Mouse (Mus musculus) hindbrain, embryonic 13.5 days (tissue): Measurements from ENCODE around the gene H2-T22. TPM values are rescaled to one million over a fixed set of nuclear protein-coding genes. Genes with fewer than 3 reads are reported as not detected.
"Not testable (repeated sequence)": the region's sequence is repeated elsewhere in the genome, so short reads cannot be mapped to it uniquely, and the experiment has no call there.

Experiments used
- ATAC-seq: fragments of 200-750 bp; cut with Nextera tagmentation; 2 replicates; pipeline ENCODE4 v1.8.0; 2017; ENCODE audit warnings: moderate TSS enrichment; ENCODE audit not compliant: low FRiP score
- H3K27ac ChIP-seq: fragments of 300-500 bp; sonication (generic); 2 replicates; pipeline ENCODE4 v1.5.1; 2015; ENCODE audit warnings: inconsistent platforms, mild to moderate bottlenecking, moderate library complexity
- H3K27me3 ChIP-seq: fragments of 300-500 bp; sonication (generic); 2 replicates; pipeline ENCODE4 v1.6.1; 2015; ENCODE audit warnings: mild to moderate bottlenecking, inconsistent platforms
- H3K36me3 ChIP-seq: fragments of 300-500 bp; sonication (generic); 2 replicates; pipeline ENCODE4 v1.6.1; 2015; ENCODE audit warnings: mild to moderate bottlenecking, inconsistent platforms
- H3K4me1 ChIP-seq: fragments of 300-500 bp; sonication (generic); replicated peaks from 2 replicates; pipeline ENCODE4 v1.6.1; 2015; ENCODE audit warnings: inconsistent platforms
- H3K4me2 ChIP-seq: fragments of 300-500 bp; sonication (generic); 2 replicates; pipeline ENCODE4 v1.6.1; 2015; ENCODE audit warnings: inconsistent platforms, mild to moderate bottlenecking, moderate library complexity
- H3K4me3 ChIP-seq: fragments of 300-500 bp; sonication (generic); 2 replicates; pipeline ENCODE4 v1.5.1; 2015; ENCODE audit warnings: mild to moderate bottlenecking, inconsistent platforms
- H3K9ac ChIP-seq: fragments of 300-500 bp; sonication (generic); 2 replicates; pipeline ENCODE4 v1.6.1; 2015; ENCODE audit warnings: mild to moderate bottlenecking, inconsistent platforms
- H3K9me3 ChIP-seq: fragments of 300-500 bp; sonication (generic); 2 replicates; pipeline ENCODE4 v1.6.1; 2016; ENCODE audit warnings: inconsistent platforms
- WGBS: fragments of 180-500 bp; shearing (Covaris S2); methylation state at CpG from one replicate; pipeline ENCODE4 v1.1.7; 2015; 5-methylcytosine and 5-hydroxymethylcytosine counted together
- polyA plus RNA-seq: library from polyadenylated mRNA; unstranded; fragments of >200 nt; fragmentation: Nextera tagmentation; extraction: Ambion mirVana; gene quantifications from 2 replicates; pipeline ENCODE4 v1.2.1, GENCODE M21; 2015

The H2-T22 gene
- polyA plus RNA-seq = 6.7 and 7.0 TPM in 2 replicates

GRCm38 (mm10) chr17:36042610-36043169, at the start of gene H2-T22, which contains the start of gene Gm6034:
H2-T22 (minus strand) TSS chr17:36042747.
Gm6034 (plus strand) TSS chr17:36042961.
- H3K36me3 ChIP-seq, H3K9me3 ChIP-seq, H3K27ac ChIP-seq: not testable (repeated sequence)
- Histone ChIP-seq H3K4me1 (peaks cover 11% of the 10 kb centered on the region; the same call in 1 of the 2 replicates), H3K4me3 (peak within 1 kb of the TSS; percentile 37), H3K9ac (peak within 1 kb of the TSS; percentile 68), H3K4me2 (peak within 1 kb of the TSS; percentile 68), H3K27me3 (peaks cover 15% of the 10 kb centered on the region)
- WGBS = 2% methylated on average over 12 of the region's 12 CpGs
- ATAC-seq = peak; percentile 94

GRCm38 (mm10) chr17:36091933-36092332, 49.4 kb upstream of the H2-T22 start:
- H3K4me2 ChIP-seq, H3K36me3 ChIP-seq, H3K4me3 ChIP-seq, H3K9ac ChIP-seq, H3K27me3 ChIP-seq, ATAC-seq, H3K27ac ChIP-seq, H3K4me1 ChIP-seq, H3K9me3 ChIP-seq: not testable (repeated sequence)
- no CpG with 5 or more reads among the region's 2 CpGs for WGBS

- not testable (repeated sequence) for H3K9ac ChIP-seq, H3K4me3 ChIP-seq, H3K9me3 ChIP-seq, H3K36me3 ChIP-seq, ATAC-seq, H3K4me2 ChIP-seq, H3K27ac ChIP-seq
- Histone ChIP-seq H3K4me1 (peaks cover 12% of the 10 kb centered on the region), H3K27me3 (peaks cover 32% of the 10 kb centered on the region)
- 80% methylated on average over 1 of the region's 1 CpGs for WGBS
Measured at GRCm38 (mm10) chr17:36085976-36086375, 43.4 kb upstream of the H2-T22 start.

- ATAC-seq = peak; percentile 72
- H3K4me3 ChIP-seq = peak overlapping the region; percentile 54
- no peaks in the 10 kb centered on the region for H3K9me3 ChIP-seq
- no peaks in the 10 kb centered on the region for H3K36me3 ChIP-seq
- peaks cover 12% of the 10 kb centered on the region for H3K4me1 ChIP-seq
- peak overlapping the region; percentile 94 for H3K4me2 ChIP-seq
- peak overlapping the region; percentile 74 for H3K9ac ChIP-seq
- no peak overlapping the region for H3K27ac ChIP-seq
- H3K27me3 ChIP-seq = peaks cover 32% of the 10 kb centered on the region
- under 1% methylated on average over 41 of the region's 42 CpGs for WGBS
Measured at GRCm38 (mm10) chr17:36083870-36084451, 41.4 kb upstream of the H2-T22 start.

GRCm38 (mm10) chr17:36083266-36083869, 40.8 kb upstream of the H2-T22 start:
- Histone ChIP-seq H3K36me3 (no peaks in the 10 kb centered on the region), H3K9ac (peak overlapping the region; percentile 74)
- WGBS = under 1% methylated on average over 46 of the region's 46 CpGs

GRCm38 (mm10) chr17:36082519-36083232, 40.1 kb upstream of the H2-T22 start:
- 27% methylated on average over 6 of the region's 6 CpGs for WGBS
- peak overlapping the region; percentile 74; the same call in 1 of the 2 replicates for H3K9ac ChIP-seq
- ATAC-seq = not testable (repeated sequence)

More at GRCm38 (mm10) chr17:36083266-36083869, 40.8 kb upstream of the H2-T22 start:
- Histone ChIP-seq H3K27ac (no peak overlapping the region), H3K9me3 (no peaks in the 10 kb centered on the region), H3K4me2 (peak overlapping the region; percentile 94), H3K4me1 (peaks cover 12% of the 10 kb centered on the region), H3K27me3 (peaks cover 32% of the 10 kb centered on the region), H3K4me3 (peak overlapping the region; percentile 54)
- peak; percentile 77 for ATAC-seq

GRCm38 (mm10) chr17:36081901-36082300, 39.4 kb upstream of the H2-T22 start:
- H3K27ac ChIP-seq, ATAC-seq, H3K4me2 ChIP-seq, H3K9me3 ChIP-seq, H3K4me3 ChIP-seq, H3K36me3 ChIP-seq, H3K9ac ChIP-seq: not testable (repeated sequence)
- Histone ChIP-seq H3K27me3 (peaks cover 32% of the 10 kb centered on the region), H3K4me1 (peaks cover 12% of the 10 kb centered on the region)

More at GRCm38 (mm10) chr17:36082519-36083232, 40.1 kb upstream of the H2-T22 start:
- Histone ChIP-seq H3K4me3 (peak overlapping the region; percentile 54), H3K4me2 (peak overlapping the region; percentile 94), H3K4me1 (peaks cover 12% of the 10 kb centered on the region), H3K27me3 (peaks cover 32% of the 10 kb centered on the region)
- H3K36me3 ChIP-seq, H3K27ac ChIP-seq, H3K9me3 ChIP-seq: not testable (repeated sequence)

- Histone ChIP-seq H3K9ac (no peak overlapping the region), H3K9me3 (no peaks in the 10 kb centered on the region), H3K4me3 (no peak overlapping the region), H3K27me3 (0 out of 2 replicates have a peak, but pooled peaks cover 2% of the 10 kb centered on the region), H3K27ac (no peak overlapping the region), H3K4me1 (no peaks in the 10 kb centered on the region), H3K4me2 (no peak overlapping the region), H3K36me3 (no peaks in the 10 kb centered on the region)
- ATAC-seq = no peak
- WGBS = 29% methylated on average over 2 of the region's 2 CpGs
Measured at GRCm38 (mm10) chr17:36060829-36061228, 18.3 kb upstream of the H2-T22 start.

GRCm38 (mm10) chr17:36058362-36058761, 15.8 kb upstream of the H2-T22 start, which contains the start of gene Gm11127:
Gm11127 (minus strand) TSS chr17:36058371.
- not testable (repeated sequence) for H3K9me3 ChIP-seq, H3K4me2 ChIP-seq, H3K4me1 ChIP-seq, H3K27ac ChIP-seq, H3K4me3 ChIP-seq, H3K36me3 ChIP-seq, H3K27me3 ChIP-seq, ATAC-seq, H3K9ac ChIP-seq
- WGBS = 59% methylated on average over 1 of the region's 1 CpGs

- H3K4me2 ChIP-seq, H3K4me1 ChIP-seq, ATAC-seq, H3K9me3 ChIP-seq, H3K36me3 ChIP-seq, H3K27me3 ChIP-seq, H3K9ac ChIP-seq, H3K4me3 ChIP-seq, H3K27ac ChIP-seq: not testable (repeated sequence)
- 90% methylated on average over 24 of the region's 25 CpGs for WGBS
Measured at GRCm38 (mm10) chr17:36057927-36058326, 15.4 kb upstream of the H2-T22 start.

GRCm38 (mm10) chr17:36043286-36043685, 739 bp upstream of the H2-T22 start:
- peak overlapping the region; percentile 35; the same call in 1 of the 2 replicates for H3K9ac ChIP-seq

GRCm38 (mm10) chr17:36042055-36042454, 492 bp downstream of the H2-T22 start:
- peak; percentile 78 for ATAC-seq
- H3K36me3 ChIP-seq, H3K9me3 ChIP-seq, H3K27ac ChIP-seq: not testable (repeated sequence)
- 1% methylated on average over 19 of the region's 19 CpGs for WGBS
- Histone ChIP-seq H3K4me1 (peaks cover 11% of the 10 kb centered on the region; the same call in 1 of the 2 replicates), H3K27me3 (peaks cover 15% of the 10 kb centered on the region), H3K4me2 (peak overlapping the region; percentile 68), H3K9ac (peak overlapping the region; percentile 68), H3K4me3 (peak overlapping the region; percentile 37)

More at GRCm38 (mm10) chr17:36043286-36043685, 739 bp upstream of the H2-T22 start:
- peak overlapping the region; percentile 37; the same call in 1 of the 2 replicates for H3K4me3 ChIP-seq
- peak overlapping the region; percentile 68 for H3K4me2 ChIP-seq
- no peaks in the 10 kb centered on the region for H3K36me3 ChIP-seq
- peaks cover 15% of the 10 kb centered on the region for H3K27me3 ChIP-seq
- H3K4me1 ChIP-seq = peaks cover 11% of the 10 kb centered on the region; the same call in 1 of the 2 replicates
- H3K27ac ChIP-seq = no peak overlapping the region
- no peak for ATAC-seq
- no peaks in the 10 kb centered on the region for H3K9me3 ChIP-seq
- WGBS = 83% methylated on average over 3 of the region's 3 CpGs
